Mouse (Mus musculus) forebrain, embryonic 16.5 days (tissue): Measurements from ENCODE around the gene Grin2c. TPM values are rescaled to one million over a fixed set of nuclear protein-coding genes. Genes with fewer than 3 reads are reported as not detected.
A peak's percentile ranks its signal among the peaks of the same experiment; 100 is the strongest.

Experiments used
- ATAC-seq: fragments of 200-750 bp; cut with Nextera tagmentation; 2 replicates; pipeline ENCODE4 v1.8.0; 2017; ENCODE audit warnings: mild to moderate bottlenecking, moderate library complexity
- H3K27ac ChIP-seq: fragments of 300-500 bp; sonication (generic); 2 replicates; pipeline ENCODE4 v1.5.1; 2014; ENCODE audit warnings: low read length, control low read depth
- H3K27me3 ChIP-seq: fragments of 300-500 bp; sonication (generic); replicated peaks from 2 replicates; pipeline ENCODE4 v1.6.1; 2014; ENCODE audit warnings: low read length; ENCODE audit not compliant: control insufficient read depth, insufficient read depth
- H3K36me3 ChIP-seq: fragments of 300-500 bp; sonication (generic); 2 replicates; pipeline ENCODE4 v1.6.1; 2014; ENCODE audit not compliant: control insufficient read depth, insufficient read depth
- H3K4me1 ChIP-seq: fragments of 300-500 bp; sonication (generic); replicated peaks from 2 replicates; pipeline ENCODE4 v1.6.1; 2014; ENCODE audit warnings: low read length; ENCODE audit not compliant: control insufficient read depth, insufficient read depth
- H3K4me2 ChIP-seq: fragments of 300-500 bp; sonication (generic); 2 replicates; pipeline ENCODE4 v1.6.1; 2014; ENCODE audit warnings: mild to moderate bottlenecking, low read length, control low read depth
- H3K4me3 ChIP-seq: fragments of 300-500 bp; sonication (generic); replicated peaks from 2 replicates; pipeline ENCODE4 v1.5.1; 2014; ENCODE audit warnings: mild to moderate bottlenecking, low read length, control low read depth
- H3K9ac ChIP-seq: fragments of 300-500 bp; sonication (generic); replicated peaks from 2 replicates; pipeline ENCODE4 v1.6.1; 2014; ENCODE audit warnings: low read depth, low read length, control low read depth
- H3K9me3 ChIP-seq: fragments of 300-500 bp; sonication (generic); 2 replicates; pipeline ENCODE4 v1.6.1; 2016; ENCODE audit warnings: low read length; ENCODE audit not compliant: control insufficient read depth
- WGBS: fragments of 180-500 bp; shearing (Covaris S2); extraction: QIAGEN DNeasy Blood & Tissue Kit; methylation state at CpG from one replicate; pipeline ENCODE4 v1.1.7; 2014; 5-methylcytosine and 5-hydroxymethylcytosine counted together
- microRNA-seq: library from miRNA; unstranded; fragments of <30 nt; microRNA quantifications from one replicate; pipeline ENCODE4, GENCODE M21; 2017
- polyA plus RNA-seq: library from polyadenylated mRNA; unstranded; fragments of >200 nt; fragmentation: Nextera tagmentation; extraction: Ambion mirVana; gene quantifications from 2 replicates; pipeline ENCODE4 v1.2.1, GENCODE M21; 2015

The Grin2c gene
- polyA plus RNA-seq, 1 experiment from 2014 or later, result 0.37 TPM

DNA sequence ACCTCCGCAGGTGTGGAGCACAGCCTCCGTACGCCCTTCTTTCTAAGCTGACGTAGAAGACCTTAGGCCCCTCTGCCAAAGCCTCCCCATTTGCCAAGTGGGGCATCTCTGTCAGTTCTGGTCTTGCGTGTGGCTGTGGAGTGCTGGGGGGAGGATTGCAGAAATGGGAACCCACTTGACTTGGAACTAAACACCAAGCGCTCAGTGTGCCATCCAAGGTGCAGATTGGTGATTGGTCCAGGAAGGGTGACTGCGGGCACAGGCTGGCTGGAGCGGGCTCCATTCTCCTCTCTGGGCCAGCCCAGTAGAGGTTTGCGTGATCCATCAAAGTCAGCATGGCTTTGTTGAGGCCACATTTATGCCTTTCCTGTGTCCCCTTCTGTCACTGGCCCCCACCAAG lies 64.3 kb downstream of the Grin2c start:
- H3K27me3 ChIP-seq, result no peaks in the 10 kb centered on the region
- no peak overlapping the region for H3K4me2 ChIP-seq
- H3K36me3 ChIP-seq, result peaks cover 13% of the 10 kb centered on the region; the same call in 1 of the 2 replicates
- ATAC-seq, result 0 out of 2 replicates have a peak, but pooled peaks have one; percentile 37
- no peak overlapping the region for H3K4me3 ChIP-seq
- H3K27ac ChIP-seq, result no peak overlapping the region
- no peak overlapping the region for H3K9ac ChIP-seq
- 92% methylated on average over 9 of the region's 9 CpGs for WGBS
- H3K4me1 ChIP-seq, result no peaks in the 10 kb centered on the region; the same call in 1 of the 2 replicates
- H3K9me3 ChIP-seq, result no peaks in the 10 kb centered on the region

GRCm38 (mm10) chr11:115202316-115202715 lies 64.7 kb downstream of the Grin2c start:
- Histone ChIP-seq H3K27ac (no peak overlapping the region), H3K9ac (no peak overlapping the region), H3K4me2 (no peak overlapping the region), H3K27me3 (no peaks in the 10 kb centered on the region), H3K36me3 (peaks cover 13% of the 10 kb centered on the region; the same call in 1 of the 2 replicates), H3K4me3 (no peak overlapping the region), H3K4me1 (no peaks in the 10 kb centered on the region), H3K9me3 (no peaks in the 10 kb centered on the region)
- WGBS, result 18% methylated on average over 12 of the region's 12 CpGs
- ATAC-seq, result peak; percentile 93

DNA sequence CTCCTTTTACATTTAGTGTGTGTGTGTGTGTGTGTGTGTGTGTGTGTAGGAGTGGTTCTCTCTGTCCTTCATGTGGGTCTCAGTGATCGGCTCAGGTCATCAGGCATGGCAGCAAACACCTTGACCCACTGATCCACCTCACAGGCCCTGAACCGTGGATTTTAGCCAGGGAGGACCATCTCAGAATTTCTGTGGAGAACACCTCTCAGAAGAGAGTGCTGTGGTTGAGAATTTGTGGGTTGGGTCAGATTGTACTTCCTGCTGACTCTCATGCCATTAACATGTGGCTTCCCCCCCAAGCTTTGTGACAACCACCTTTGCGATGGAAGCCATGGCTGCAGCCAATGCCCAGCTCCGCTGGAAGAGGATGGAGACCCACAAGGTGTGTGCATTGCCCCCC lies 66.5 kb downstream of the Grin2c start:
- Histone ChIP-seq H3K27ac (no peak overlapping the region), H3K36me3 (peaks cover 10% of the 10 kb centered on the region; the same call in 1 of the 2 replicates), H3K4me3 (no peak overlapping the region), H3K4me1 (no peaks in the 10 kb centered on the region), H3K9ac (no peak overlapping the region), H3K27me3 (no peaks in the 10 kb centered on the region), H3K9me3 (no peaks in the 10 kb centered on the region), H3K4me2 (no peak overlapping the region)
- ATAC-seq, result no peak
- 91% methylated on average over 4 of the region's 4 CpGs for WGBS

Small RNA genes within 50 kb of the gene (microRNA-seq; reads per million reads assigned to microRNA genes)
- gene Gm25837, result not detected

Other genes with a start within 250 kb of the Grin2c start
- not detected in 2 replicates for gene Cd300ld4, start 240.2 kb downstream of the Grin2c start, polyA plus RNA-seq
- not detected in 2 replicates for gene Cd300ld5, start 229.5 kb downstream of the Grin2c start, polyA plus RNA-seq
- not detected in 2 replicates for gene Cd300ld3, start 218.8 kb downstream of the Grin2c start, polyA plus RNA-seq
- not detected in 2 replicates for gene Cd300e, start 205.1 kb downstream of the Grin2c start, polyA plus RNA-seq
- 0.85 and 1.1 TPM in 2 replicates for gene Rab37, start 175.8 kb downstream of the Grin2c start, polyA plus RNA-seq
- gene Cd300lf, start 133.3 kb downstream of the Grin2c start, polyA plus RNA-seq, result 0.27 TPM in 1 of 2 replicates, not detected in the other
- gene Slc9a3r1, start 103.9 kb downstream of the Grin2c start, polyA plus RNA-seq, result 49.9 and 57.3 TPM in 2 replicates
- 11.0 and 11.2 TPM in 2 replicates for gene Tmem104, start 79.8 kb downstream of the Grin2c start, polyA plus RNA-seq
- 20.6 and 24.2 TPM in 2 replicates for gene Nat9, start 79.4 kb downstream of the Grin2c start, polyA plus RNA-seq
- 23.2 and 26.9 TPM in 2 replicates for gene Fdxr, start 9.8 kb upstream of the Grin2c start, polyA plus RNA-seq
- 0.27 and 0.76 TPM in 2 replicates for gene Fads6, start 30.4 kb upstream of the Grin2c start, polyA plus RNA-seq
- 0.24 TPM in 1 of 2 replicates, not detected in the other for gene Otop2, start 39.9 kb upstream of the Grin2c start, polyA plus RNA-seq
- 0.10 TPM in 2 replicates for gene Ush1g, start 54.8 kb upstream of the Grin2c start, polyA plus RNA-seq
- 0.37 TPM in 1 of 2 replicates, not detected in the other for gene Otop3, start 67.5 kb upstream of the Grin2c start, polyA plus RNA-seq
- 46.6 and 58.2 TPM in 2 replicates for gene Hid1, start 100.5 kb upstream of the Grin2c start, polyA plus RNA-seq
- gene Cdr2l, start 114.7 kb upstream of the Grin2c start, polyA plus RNA-seq, result 16.8 and 18.3 TPM in 2 replicates
- gene Mrpl58, start 136.5 kb upstream of the Grin2c start, polyA plus RNA-seq, result 158 and 176 TPM in 2 replicates
- 641 and 688 TPM in 2 replicates for gene Atp5h, start 152.7 kb upstream of the Grin2c start, polyA plus RNA-seq
- 18.9 and 20.2 TPM in 2 replicates for gene Kctd2, start 152.9 kb upstream of the Grin2c start, polyA plus RNA-seq
- gene Trim80, start 173.3 kb upstream of the Grin2c start, polyA plus RNA-seq, result not detected in 2 replicates
- not detected in 2 replicates for gene Slc16a5, start 195.2 kb upstream of the Grin2c start, polyA plus RNA-seq
- 16.2 and 17.3 TPM in 2 replicates for gene Armc7, start 208.4 kb upstream of the Grin2c start, polyA plus RNA-seq
- 82.6 and 91.0 TPM in 2 replicates for gene Nt5c, start 224.6 kb upstream of the Grin2c start, polyA plus RNA-seq
- 1,959 and 1,981 TPM in 2 replicates for gene Jpt1, start 247.1 kb upstream of the Grin2c start, polyA plus RNA-seq